Mouse (Mus musculus): ENCODE results near the gene Sumf2. TPM values are rescaled to one million over a fixed set of nuclear protein-coding genes. Genes with fewer than 3 reads are reported as not detected.
"Not testable (repeated sequence)": the region's sequence is repeated elsewhere in the genome, so short reads cannot be mapped to it uniquely, and the experiment has no call there.

Gene Sumf2
- total and polyA plus RNA-seq, 2 experiments from 2014 or later, result 23.2 to 25.2 TPM

- TF ChIP-seq CTCF (IDR thresholded peaks at IDR 0.05; ENCODE audit: low read depth), result no peak
- peaks cover 15% of the 10 kb centered on the region for H3K36me3 ChIP-seq (ENCODE audit: insufficient read depth, low read length)
- H3K9me3 ChIP-seq (ENCODE audit: low read length), result no peaks in the 10 kb centered on the region
- H3K27ac ChIP-seq, result peak overlapping the region; percentile 64
- peak; percentile 53 for DNase-seq (ENCODE audit: low spot score)
- H3K4me1 ChIP-seq (ENCODE audit: insufficient read depth, low read length), result no peaks in the 10 kb centered on the region
- WGBS, result 74% methylated on average over 9 of the region's 9 CpGs
- no peak overlapping the region for H3K4me3 ChIP-seq (ENCODE audit: low read length)
- no peak overlapping the region for H3K4me2 ChIP-seq (ENCODE audit: low read depth, low read length)
- ATAC-seq, result peak; percentile 79; the same call in 1 of the 2 replicates
- H3K9ac ChIP-seq (replicated peaks; ENCODE audit: low read length), result no peak overlapping the region
- H3K27me3 ChIP-seq (ENCODE audit: insufficient read depth, low read length), result no peaks in the 10 kb centered on the region
These were observed 31.1 kb downstream of the Sumf2 start for GRCm38 (mm10) chr5:129877731-129878455.

GRCm38 (mm10) chr5:129878946-129879345, 32.2 kb downstream of the Sumf2 start:
- peak; percentile 62 for DNase-seq (ENCODE audit: low spot score)
- H3K9ac ChIP-seq (replicated peaks; ENCODE audit: low read length), result no peak overlapping the region
- no peak overlapping the region for H3K4me3 ChIP-seq (ENCODE audit: low read length)
- peaks cover 20% of the 10 kb centered on the region for H3K36me3 ChIP-seq (ENCODE audit: insufficient read depth, low read length)
- H3K9me3 ChIP-seq (ENCODE audit: low read length), result no peaks in the 10 kb centered on the region
- H3K4me1 ChIP-seq (ENCODE audit: insufficient read depth, low read length), result no peaks in the 10 kb centered on the region
- peak overlapping the region; percentile 64; the same call in 1 of the 2 replicates for H3K27ac ChIP-seq
- 40% methylated on average over 2 of the region's 2 CpGs for WGBS
- ATAC-seq, result 0 out of 2 replicates have a peak, but pooled peaks have one; percentile 59
- TF ChIP-seq CTCF (IDR thresholded peaks at IDR 0.05; ENCODE audit: low read depth), result peak; percentile 66
- H3K27me3 ChIP-seq (ENCODE audit: insufficient read depth, low read length), result no peaks in the 10 kb centered on the region
- H3K4me2 ChIP-seq (ENCODE audit: low read depth, low read length), result no peak overlapping the region

GRCm38 (mm10) chr5:129879888-129880287, 33.1 kb downstream of the Sumf2 start:
- Histone ChIP-seq H3K9me3 (ENCODE audit: low read length) (no peaks in the 10 kb centered on the region), H3K4me2 (ENCODE audit: low read depth, low read length) (no peak overlapping the region), H3K9ac (replicated peaks; ENCODE audit: low read length) (no peak overlapping the region), H3K36me3 (ENCODE audit: insufficient read depth, low read length) (peaks cover 20% of the 10 kb centered on the region), H3K27ac (no peak overlapping the region), H3K4me1 (ENCODE audit: insufficient read depth, low read length) (no peaks in the 10 kb centered on the region), H3K27me3 (ENCODE audit: insufficient read depth, low read length) (no peaks in the 10 kb centered on the region), H3K4me3 (ENCODE audit: low read length) (no peak overlapping the region)
- TF ChIP-seq CTCF (IDR thresholded peaks at IDR 0.05; ENCODE audit: low read depth), result no peak
- no peak for DNase-seq (ENCODE audit: low spot score)
- WGBS, result 73% methylated on average over 3 of the region's 3 CpGs
- ATAC-seq, result no peak

- H3K9ac ChIP-seq (replicated peaks; ENCODE audit: low read length), result peak overlapping the region; percentile 86
- peak overlapping the region; percentile 85 for H3K4me2 ChIP-seq (ENCODE audit: low read depth, low read length)
- peaks cover 4% of the 10 kb centered on the region; the same call in 1 of the 2 replicates for H3K4me1 ChIP-seq (ENCODE audit: insufficient read depth, low read length)
- no peak for TF ChIP-seq CTCF (IDR thresholded peaks at IDR 0.05; ENCODE audit: low read depth)
- H3K27me3 ChIP-seq (ENCODE audit: insufficient read depth, low read length), result no peaks in the 10 kb centered on the region
- 37% methylated on average over 10 of the region's 10 CpGs for WGBS
- ATAC-seq (no peak), DNase-seq (ENCODE audit: low spot score) (no peak)
- peak overlapping the region; percentile 96; the same call in 1 of the 2 replicates for H3K27ac ChIP-seq
- H3K36me3 ChIP-seq (ENCODE audit: insufficient read depth, low read length), result peaks cover 12% of the 10 kb centered on the region
- H3K4me3 ChIP-seq (ENCODE audit: low read length), result peak overlapping the region; percentile 83
- no peaks in the 10 kb centered on the region for H3K9me3 ChIP-seq (ENCODE audit: low read length)
These were observed 39.5 kb downstream of the Sumf2 start for GRCm38 (mm10) chr5:129886271-129886670.

- peak within 1 kb of the TSS; percentile 85 for H3K4me2 ChIP-seq (ENCODE audit: low read depth, low read length)
- peak within 1 kb of the TSS; percentile 86 for H3K9ac ChIP-seq (replicated peaks; ENCODE audit: low read length)
- ATAC-seq (peak; percentile 100), DNase-seq (ENCODE audit: low spot score) (peak; percentile 99)
- peak within 1 kb of the TSS; percentile 83 for H3K4me3 ChIP-seq (ENCODE audit: low read length)
- under 1% methylated on average over 46 of the region's 46 CpGs for WGBS
- peak within 1 kb of the TSS; percentile 96 for H3K27ac ChIP-seq
- peaks cover 5% of the 10 kb centered on the region; the same call in 1 of the 2 replicates for H3K36me3 ChIP-seq (ENCODE audit: insufficient read depth, low read length)
- H3K27me3 ChIP-seq (ENCODE audit: insufficient read depth, low read length), result no peaks in the 10 kb centered on the region
- H3K4me1 ChIP-seq (ENCODE audit: insufficient read depth, low read length), result peaks cover 4% of the 10 kb centered on the region; the same call in 1 of the 2 replicates
- no peaks in the 10 kb centered on the region for H3K9me3 ChIP-seq (ENCODE audit: low read length)
- no peak for TF ChIP-seq CTCF (IDR thresholded peaks at IDR 0.05; ENCODE audit: low read depth)
These were observed 40.3 kb downstream of the Sumf2 start, which contains the start of gene Chchd2 for GRCm38 (mm10) chr5:129886911-129887636. Gene Chchd2 (minus strand): TSS chr5:129887470.

- 93% methylated on average over 4 of the region's 7 CpGs for WGBS
- DNase-seq (ENCODE audit: low spot score); H3K27me3 ChIP-seq (ENCODE audit: insufficient read depth, low read length); H3K27ac ChIP-seq; H3K4me2 ChIP-seq (ENCODE audit: low read depth, low read length); H3K9ac ChIP-seq (replicated peaks; ENCODE audit: low read length); H3K36me3 ChIP-seq (ENCODE audit: insufficient read depth, low read length); H3K9me3 ChIP-seq (ENCODE audit: low read length); H3K4me1 ChIP-seq (ENCODE audit: insufficient read depth, low read length); H3K4me3 ChIP-seq (ENCODE audit: low read length); ATAC-seq: not testable (repeated sequence)
These were observed 43.6 kb downstream of the Sumf2 start for GRCm38 (mm10) chr5:129890390-129890789.

Measured in hindbrain, postnatal 0 days (tissue).